Mouse (Mus musculus) hindbrain, embryonic 10.5 days (tissue): ENCODE results near the gene B9d2. TPM values are rescaled to one million over a fixed set of nuclear protein-coding genes. Genes with fewer than 3 reads are reported as not detected.

Experiments
- DNase-seq: peaks from one replicate; pipeline ENCODE4 v3.0.0-alpha.2; 2017; ENCODE audit warnings: low spot score
- H3K27ac ChIP-seq: fragments of 300-500 bp; sonication (generic); 2 replicates; pipeline ENCODE4 v1.5.1; 2016; ENCODE audit warnings: mild to moderate bottlenecking, moderate library complexity
- H3K27me3 ChIP-seq: fragments of 300-500 bp; sonication (generic); 2 replicates; pipeline ENCODE4 v1.6.1; 2016; ENCODE audit warnings: mild to moderate bottlenecking; ENCODE audit not compliant: poor library complexity, insufficient read depth, severe bottlenecking
- H3K36me3 ChIP-seq: fragments of 300-500 bp; sonication (generic); 2 replicates; pipeline ENCODE4 v1.6.1; 2016; ENCODE audit warnings: mild to moderate bottlenecking, moderate library complexity
- H3K4me1 ChIP-seq: fragments of 300-500 bp; sonication (generic); replicated peaks from 2 replicates; pipeline ENCODE4 v1.6.1; 2016; ENCODE audit warnings: mild to moderate bottlenecking
- H3K4me3 ChIP-seq: fragments of 300-500 bp; sonication (generic); 2 replicates; pipeline ENCODE4 v1.5.1; 2016; ENCODE audit warnings: mild to moderate bottlenecking, moderate library complexity
- H3K9me3 ChIP-seq: fragments of 300-500 bp; sonication (generic); 2 replicates; pipeline ENCODE4 v1.6.1; 2016; ENCODE audit warnings: mild to moderate bottlenecking, moderate library complexity
- WGBS: fragments of 180-500 bp; shearing (Covaris S2); methylation state at CpG from one replicate; pipeline ENCODE4 v1.1.7; 2016; 5-methylcytosine and 5-hydroxymethylcytosine counted together
- polyA plus RNA-seq: library from polyadenylated mRNA; unstranded; fragments of >200 nt; fragmentation: Nextera tagmentation; extraction: Ambion mirVana; gene quantifications from 2 replicates; pipeline ENCODE4 v1.2.1, GENCODE M21; 2016

The B9d2 gene
- 38.3 and 44.6 TPM in 2 replicates for polyA plus RNA-seq

- H3K4me3 ChIP-seq: peak within 1 kb of the TSS; percentile 67
- DNase-seq: peak; percentile 95
- peaks cover 17% of the 10 kb centered on the region; the same call in 1 of the 2 replicates for H3K36me3 ChIP-seq
- H3K27me3 ChIP-seq: peaks cover 47% of the 10 kb centered on the region
- peaks cover 29% of the 10 kb centered on the region for H3K4me1 ChIP-seq
- no peaks in the 10 kb centered on the region for H3K9me3 ChIP-seq
- H3K27ac ChIP-seq: peak within 1 kb of the TSS; percentile 96
- WGBS: under 1% methylated on average over 46 of the region's 46 CpGs
Measured at GRCm38 (mm10) chr7:25680514-25681258, at the start of gene B9d2. Gene B9d2 (plus strand): TSS chr7:25680780.

- peaks cover 60% of the 10 kb centered on the region for H3K36me3 ChIP-seq
- no peak for DNase-seq
- no peak overlapping the region for H3K27ac ChIP-seq
- no peaks in the 10 kb centered on the region for H3K9me3 ChIP-seq
- peaks cover 16% of the 10 kb centered on the region for H3K27me3 ChIP-seq
- H3K4me1 ChIP-seq: peaks cover 6% of the 10 kb centered on the region
- no peak overlapping the region for H3K4me3 ChIP-seq
- WGBS: 90% methylated on average over 5 of the region's 5 CpGs
Measured at GRCm38 (mm10) chr7:25632679-25633078, 47.9 kb upstream of the B9d2 start.

- Histone ChIP-seq H3K4me3 (no peak overlapping the region), H3K27ac (no peak overlapping the region), H3K9me3 (no peaks in the 10 kb centered on the region), H3K36me3 (peaks cover 57% of the 10 kb centered on the region), H3K4me1 (no peaks in the 10 kb centered on the region), H3K27me3 (no peaks in the 10 kb centered on the region)
- DNase-seq: no peak
- 65% methylated on average over 3 of the region's 3 CpGs for whole genome bisulfite sequencing
Measured at GRCm38 (mm10) chr7:25636373-25636772, 44.2 kb upstream of the B9d2 start.

- Histone ChIP-seq H3K9me3 (no peaks in the 10 kb centered on the region), H3K27ac (no peak overlapping the region), H3K27me3 (no peaks in the 10 kb centered on the region), H3K4me1 (no peaks in the 10 kb centered on the region), H3K4me3 (no peak overlapping the region), H3K36me3 (peaks cover 55% of the 10 kb centered on the region)
- DNase-seq: no peak
- 91% methylated on average over 5 of the region's 5 CpGs for WGBS
Measured at GRCm38 (mm10) chr7:25637099-25637498, 43.5 kb upstream of the B9d2 start.

GRCm38 (mm10) chr7:25639754-25640153 lies 40.8 kb upstream of the B9d2 start:
- Histone ChIP-seq H3K4me3 (no peak overlapping the region), H3K36me3 (peaks cover 42% of the 10 kb centered on the region), H3K9me3 (no peaks in the 10 kb centered on the region), H3K27ac (no peak overlapping the region), H3K27me3 (no peaks in the 10 kb centered on the region), H3K4me1 (no peaks in the 10 kb centered on the region)
- DNase-seq: no peak
- WGBS: 93% methylated on average over 4 of the region's 4 CpGs

GRCm38 (mm10) chr7:25644136-25644535 lies 36.4 kb upstream of the B9d2 start:
- H3K4me3 ChIP-seq: no peak overlapping the region
- WGBS: 82% methylated on average over 10 of the region's 10 CpGs
- peaks cover 15% of the 10 kb centered on the region; the same call in 1 of the 2 replicates for H3K36me3 ChIP-seq
- no peak for DNase-seq
- peaks cover 4% of the 10 kb centered on the region for H3K4me1 ChIP-seq
- no peaks in the 10 kb centered on the region for H3K27me3 ChIP-seq
- H3K9me3 ChIP-seq: no peaks in the 10 kb centered on the region
- no peak overlapping the region for H3K27ac ChIP-seq

- 78% methylated on average over 4 of the region's 4 CpGs for WGBS
- H3K36me3 ChIP-seq: peaks cover 12% of the 10 kb centered on the region; the same call in 1 of the 2 replicates
Measured at GRCm38 (mm10) chr7:25644631-25645030, 35.9 kb upstream of the B9d2 start.

GRCm38 (mm10) chr7:25645074-25645473 lies 35.5 kb upstream of the B9d2 start:
- H3K27ac ChIP-seq: no peak overlapping the region

More at GRCm38 (mm10) chr7:25644631-25645030, 35.9 kb upstream of the B9d2 start:
- Histone ChIP-seq H3K4me3 (no peak overlapping the region), H3K27me3 (no peaks in the 10 kb centered on the region), H3K27ac (no peak overlapping the region), H3K9me3 (no peaks in the 10 kb centered on the region), H3K4me1 (peaks cover 8% of the 10 kb centered on the region)
- no peak for DNase-seq

GRCm38 (mm10) chr7:25647574-25648123 lies 32.9 kb upstream of the B9d2 start:
- WGBS: 64% methylated on average over 5 of the region's 5 CpGs
- no peak for DNase-seq
- Histone ChIP-seq H3K27me3 (no peaks in the 10 kb centered on the region), H3K4me3 (no peak overlapping the region), H3K4me1 (peaks cover 15% of the 10 kb centered on the region), H3K9me3 (no peaks in the 10 kb centered on the region), H3K27ac (no peak overlapping the region), H3K36me3 (0 out of 2 replicates have a peak, but pooled peaks cover 3% of the 10 kb centered on the region)

More at GRCm38 (mm10) chr7:25645074-25645473, 35.5 kb upstream of the B9d2 start:
- H3K4me1 ChIP-seq: peaks cover 13% of the 10 kb centered on the region
- DNase-seq: no peak
- H3K36me3 ChIP-seq: peaks cover 12% of the 10 kb centered on the region; the same call in 1 of the 2 replicates
- H3K4me3 ChIP-seq: no peak overlapping the region
- H3K9me3 ChIP-seq: no peaks in the 10 kb centered on the region
- no peaks in the 10 kb centered on the region for H3K27me3 ChIP-seq
- 57% methylated on average over 14 of the region's 14 CpGs for WGBS

GRCm38 (mm10) chr7:25649839-25650238 lies 30.7 kb upstream of the B9d2 start:
- WGBS: 75% methylated on average over 5 of the region's 5 CpGs
- H3K27me3 ChIP-seq: no peaks in the 10 kb centered on the region
- H3K4me1 ChIP-seq: peaks cover 15% of the 10 kb centered on the region
- no peaks in the 10 kb centered on the region for H3K9me3 ChIP-seq
- no peak overlapping the region for H3K4me3 ChIP-seq
- no peak overlapping the region for H3K27ac ChIP-seq
- no peak for DNase-seq
- 0 out of 2 replicates have a peak, but pooled peaks cover 3% of the 10 kb centered on the region for H3K36me3 ChIP-seq

GRCm38 (mm10) chr7:25651281-25651680 lies 29.3 kb upstream of the B9d2 start:
- no peaks in the 10 kb centered on the region for H3K9me3 ChIP-seq
- H3K27me3 ChIP-seq: no peaks in the 10 kb centered on the region
- 91% methylated on average over 8 of the region's 8 CpGs for WGBS
- peaks cover 15% of the 10 kb centered on the region for H3K4me1 ChIP-seq
- no peak overlapping the region for H3K27ac ChIP-seq
- no peaks in the 10 kb centered on the region for H3K36me3 ChIP-seq
- DNase-seq: no peak
- no peak overlapping the region for H3K4me3 ChIP-seq

- no peaks in the 10 kb centered on the region for H3K27me3 ChIP-seq
- DNase-seq: no peak
- H3K4me3 ChIP-seq: no peak overlapping the region
- WGBS: 92% methylated on average over 12 of the region's 12 CpGs
- H3K4me1 ChIP-seq: peaks cover 19% of the 10 kb centered on the region
- H3K9me3 ChIP-seq: no peaks in the 10 kb centered on the region
- no peak overlapping the region for H3K27ac ChIP-seq
- H3K36me3 ChIP-seq: no peaks in the 10 kb centered on the region
Measured at GRCm38 (mm10) chr7:25652244-25652759, 28.3 kb upstream of the B9d2 start.
